Mouse (Mus musculus): ENCODE results near the gene Twsg1. TPM values are rescaled to one million over a fixed set of nuclear protein-coding genes. Genes with fewer than 3 reads are reported as not detected.

Twsg1 gene
- total and polyA plus RNA-seq, 3 experiments = 17.0 to 17.7 TPM; not detected in 1

GRCm38 (mm10) chr17:65952083-65952482 is 1.1 kb upstream of the Twsg1 start:
- DNase-seq (ENCODE audit: low read depth, low spot score) = peak; percentile 84
- Histone ChIP-seq H3K79me2 (ENCODE audit: control insufficient read depth, insufficient read depth, low read length, poor library complexity) (peaks cover 5% of the 10 kb centered on the region), H3K27me3 (ENCODE audit: control insufficient read depth in 1 of 2, insufficient read depth in 2 of 2, low read length in 2 of 2) (no peaks in the 10 kb centered on the region), H3K36me3 (ENCODE audit: control insufficient read depth in 1 of 2, insufficient read depth in 2 of 2, low read length in 2 of 2) (peaks cover 0 to 21% of the 10 kb centered on the region in 2 experiments; a peak in 2 of 4 replicates), H3K4me3 (ENCODE audit: control insufficient read depth in 1 of 2, insufficient read depth in 1 of 2, low read depth in 2 of 2, low read length in 2 of 2) (no peak overlapping the region), H3K4me1 (ENCODE audit: control insufficient read depth in 1 of 2, insufficient read depth in 2 of 2, low read length in 2 of 2) (peaks cover 12 to 25% of the 10 kb centered on the region in 2 experiments), H3K9me3 (replicated peaks; ENCODE audit: insufficient read depth, low read length) (no peaks in the 10 kb centered on the region), H3K27ac (ENCODE audit: control insufficient read depth, low read depth, low read length) (no peak overlapping the region), H3K9ac (ENCODE audit: control insufficient read depth, low read depth, low read length, poor library complexity, severe bottlenecking) (no peak overlapping the region)
- peak; percentile 78 for TF ChIP-seq RAD21 (IDR thresholded peaks at IDR 0.05; ENCODE audit: low read depth, low read length)
- peak; percentile 78 for TF ChIP-seq MYC (IDR thresholded peaks at IDR 0.05; ENCODE audit: low read depth, low read length)
- TF ChIP-seq NELFE (IDR thresholded peaks at IDR 0.05; ENCODE audit: low read depth, low read length) = peak; percentile 17; the same call in 1 of the 2 replicates
- peak; percentile 76 for TF ChIP-seq MXI1 (IDR thresholded peaks at IDR 0.05; ENCODE audit: low read depth, low read length)
- peak; percentile 64 for TF ChIP-seq SIN3A (IDR thresholded peaks at IDR 0.05; ENCODE audit: low read length)
- no peak for TF ChIP-seq CHD1 (IDR thresholded peaks at IDR 0.05; ENCODE audit: low read depth, low read length)
- TF ChIP-seq SMC3 (IDR thresholded peaks at IDR 0.05; ENCODE audit: low read depth, low read length) = peak; percentile 88
- 0 out of 2 replicates have a peak, but pooled peaks have one; percentile 19 for TF ChIP-seq HCFC1 (IDR thresholded peaks at IDR 0.05; ENCODE audit: low read depth, low read length)
- peak in 2 of 3 experiments; percentile 70 to 86; a peak in 4 of 6 replicates for TF ChIP-seq CTCF (IDR thresholded peaks at IDR 0.05 in 2 of 3, conservative IDR thresholded peaks at IDR 0.05 in 1 of 3; ENCODE audit: control insufficient read depth in 1 of 3, insufficient read depth in 1 of 3, low read depth in 2 of 3, low read length in 3 of 3, poor library complexity in 1 of 3, severe bottlenecking in 1 of 3)
- TF ChIP-seq E2F4 (IDR thresholded peaks at IDR 0.05; ENCODE audit: borderline replicate concordance, low read depth, low read length) = no peak
- TF ChIP-seq ZC3H11A (IDR thresholded peaks at IDR 0.05; ENCODE audit: low read depth, low read length) = peak; percentile 78
- peak; percentile 75 for TF ChIP-seq MAX (IDR thresholded peaks at IDR 0.05; ENCODE audit: low read length)
- no peak for TF ChIP-seq UBTF (IDR thresholded peaks at IDR 0.05; ENCODE audit: borderline replicate concordance, insufficient read depth, low read depth, low read length)

GRCm38 (mm10) chr17:65950183-65950582 is 843 bp downstream of the Twsg1 start:
- peaks cover 11 to 19% of the 10 kb centered on the region in 2 experiments for H3K4me1 ChIP-seq (ENCODE audit: control insufficient read depth in 1 of 2, insufficient read depth in 2 of 2, low read length in 2 of 2)
- DNase-seq (ENCODE audit: low read depth, low spot score) = peak; percentile 59
- peaks cover 5% of the 10 kb centered on the region for H3K79me2 ChIP-seq (ENCODE audit: control insufficient read depth, insufficient read depth, low read length, poor library complexity)
- H3K9ac ChIP-seq (ENCODE audit: control insufficient read depth, low read depth, low read length, poor library complexity, severe bottlenecking) = peak overlapping the region; percentile 93
- peak overlapping the region; percentile 24 for H3K27ac ChIP-seq (ENCODE audit: control insufficient read depth, low read depth, low read length)
- TF ChIP-seq TBP (IDR thresholded peaks at IDR 0.05; ENCODE audit: low read depth, low read length) = peak; percentile 96
- no peak for TF ChIP-seq POLR2AphosphoS2 (IDR thresholded peaks at IDR 0.05; ENCODE audit: low read length)
- peak; percentile 17; the same call in 1 of the 2 replicates for TF ChIP-seq SIN3A (IDR thresholded peaks at IDR 0.05; ENCODE audit: low read length)
- H3K4me3 ChIP-seq (ENCODE audit: control insufficient read depth in 1 of 2, insufficient read depth in 1 of 2, low read depth in 2 of 2, low read length in 2 of 2) = peak overlapping the region; percentile 91 to 97
- peaks cover 0 to 20% of the 10 kb centered on the region in 2 experiments; a peak in 2 of 4 replicates for H3K36me3 ChIP-seq (ENCODE audit: control insufficient read depth in 1 of 2, insufficient read depth in 2 of 2, low read length in 2 of 2)
- no peaks in the 10 kb centered on the region for H3K9me3 ChIP-seq (replicated peaks; ENCODE audit: insufficient read depth, low read length)
- H3K27me3 ChIP-seq (ENCODE audit: control insufficient read depth in 1 of 2, insufficient read depth in 2 of 2, low read length in 2 of 2) = no peaks in the 10 kb centered on the region

GRCm38 (mm10) chr17:65947307-65947706 is 3.7 kb downstream of the Twsg1 start:
- Histone ChIP-seq H3K27ac (ENCODE audit: control insufficient read depth, low read depth, low read length) (no peak overlapping the region), H3K36me3 (ENCODE audit: control insufficient read depth in 1 of 2, insufficient read depth in 2 of 2, low read length in 2 of 2) (peaks cover 2 to 21% of the 10 kb centered on the region in 2 experiments; a peak in 3 of 4 replicates), H3K9ac (ENCODE audit: control insufficient read depth, low read depth, low read length, poor library complexity, severe bottlenecking) (no peak overlapping the region), H3K9me3 (replicated peaks; ENCODE audit: insufficient read depth, low read length) (no peaks in the 10 kb centered on the region), H3K27me3 (ENCODE audit: control insufficient read depth in 1 of 2, insufficient read depth in 2 of 2, low read length in 2 of 2) (no peaks in the 10 kb centered on the region), H3K4me1 (ENCODE audit: control insufficient read depth in 1 of 2, insufficient read depth in 2 of 2, low read length in 2 of 2) (peaks cover 13% of the 10 kb centered on the region in 2 experiments), H3K4me3 (ENCODE audit: control insufficient read depth in 1 of 2, insufficient read depth in 1 of 2, low read depth in 2 of 2, low read length in 2 of 2) (no peak overlapping the region), H3K79me2 (ENCODE audit: control insufficient read depth, insufficient read depth, low read length, poor library complexity) (peaks cover 5% of the 10 kb centered on the region)
- no peak for TF ChIP-seq EP300 (IDR thresholded peaks at IDR 0.05; ENCODE audit: low read depth in 1 of 2, low read length in 2 of 2)
- DNase-seq (ENCODE audit: low read depth, low spot score) = no peak
